Mouse (Mus musculus) bone marrow, adult 2 months (tissue): ENCODE measurements at regions not wholly inside any gene's neighbourhood (a gene's known extent, or its start where the extent isn't known, plus 50 kb on each side); places are given as distances from the start of the nearest gene placed in this dataset.

Experiments
- H3K27ac ChIP-seq: fragments of 200-500 bp; 2 replicates; pipeline ENCODE4 v1.5.1; 2012; ENCODE audit warnings: low read depth, mild to moderate bottlenecking, control low read depth, inconsistent platforms, low read length; ENCODE audit not compliant: control insufficient read depth, poor library complexity, insufficient read depth
- H3K4me1 ChIP-seq: fragments of 200-500 bp; 2 replicates; pipeline ENCODE4 v1.6.1; 2011; ENCODE audit warnings: low read length; ENCODE audit not compliant: control insufficient read depth, insufficient read depth
- H3K4me3 ChIP-seq: fragments of 200-500 bp; replicated peaks from 2 replicates; pipeline ENCODE3; 2011; ENCODE audit warnings: mild to moderate bottlenecking, low read depth, low read length, control low read depth; ENCODE audit not compliant: control insufficient read depth
- CTCF ChIP-seq: fragments of 200-500 bp; IDR thresholded peaks from 2 replicates; pipeline ENCODE4 v1.5.1; 2011; ENCODE audit warnings: low read length, control low read depth; ENCODE audit not compliant: control insufficient read depth, insufficient read depth
- POLR2A ChIP-seq: fragments of 200-500 bp; IDR thresholded peaks from 2 replicates; pipeline ENCODE4 v1.6.1; 2011; ENCODE audit warnings: low read depth, mild to moderate bottlenecking, control low read depth, low read length, borderline replicate concordance; ENCODE audit not compliant: control insufficient read depth
- WGBS: fragments of 180-500 bp; shearing (Covaris S2); methylation state at CpG from one replicate; pipeline ENCODE4 v1.1.7; 2018; 5-methylcytosine and 5-hydroxymethylcytosine counted together

GRCm38 (mm10) chr14:76911271-76911670 is 125.3 kb upstream of the Ccdc122 start:
- Histone ChIP-seq H3K4me3 (no peak overlapping the region), H3K4me1 (peaks cover 1% of the 10 kb centered on the region; the same call in 1 of the 2 replicates), H3K27ac (no peak overlapping the region)
- 77% methylated on average over 5 of the region's 5 CpGs for WGBS
- TF ChIP-seq CTCF (no peak), POLR2A (no peak)

DNA sequence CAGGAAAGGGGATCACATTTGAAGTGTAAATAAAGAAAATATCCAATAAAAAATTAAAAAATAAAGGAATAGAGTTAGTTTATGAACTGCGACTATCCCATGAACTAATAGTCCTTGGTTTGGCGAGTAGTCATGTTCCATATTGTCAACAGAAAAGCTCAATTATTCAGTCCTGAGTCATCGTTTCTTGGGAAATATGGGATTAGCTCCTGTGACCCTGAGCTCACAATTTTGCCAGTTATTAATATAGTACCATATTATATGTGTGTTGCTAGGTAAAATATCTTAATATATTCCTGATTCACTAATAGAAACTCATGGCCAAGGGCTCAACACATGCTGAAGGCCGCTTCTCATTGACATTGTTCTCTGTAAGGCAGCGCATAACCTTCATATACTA is 126.4 kb upstream of the Ccdc122 start:
- no peak overlapping the region for H3K4me3 ChIP-seq
- WGBS, result 86% methylated on average over 5 of the region's 5 CpGs
- no peak for TF ChIP-seq CTCF
- TF ChIP-seq POLR2A, result no peak
- H3K27ac ChIP-seq, result no peak overlapping the region
- peaks cover 1% of the 10 kb centered on the region; the same call in 1 of the 2 replicates for H3K4me1 ChIP-seq

DNA sequence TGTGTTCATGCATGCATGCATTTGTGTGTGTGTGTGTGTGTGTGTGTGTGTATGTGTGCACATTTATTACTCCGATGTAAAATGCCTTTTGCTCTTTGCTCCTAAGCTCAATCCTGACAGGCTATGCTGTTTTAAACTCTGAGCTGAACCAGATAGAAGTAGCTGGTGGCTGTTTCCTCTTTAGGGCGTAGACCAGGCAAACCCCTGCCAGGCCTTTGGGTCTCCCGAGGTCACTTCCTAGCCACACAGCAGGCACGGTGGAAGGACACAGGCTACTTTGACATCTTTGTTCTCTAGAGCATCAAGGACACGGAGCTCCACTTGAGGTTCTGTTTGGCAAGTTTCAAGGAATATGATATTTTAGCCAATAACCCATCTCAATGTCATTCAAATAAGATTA is 128.6 kb upstream of the Ccdc122 start:
- TF ChIP-seq CTCF (no peak), POLR2A (no peak)
- 33% methylated on average over 5 of the region's 5 CpGs for WGBS
- Histone ChIP-seq H3K27ac (no peak overlapping the region), H3K4me1 (peaks cover 1% of the 10 kb centered on the region; the same call in 1 of the 2 replicates), H3K4me3 (no peak overlapping the region)

DNA sequence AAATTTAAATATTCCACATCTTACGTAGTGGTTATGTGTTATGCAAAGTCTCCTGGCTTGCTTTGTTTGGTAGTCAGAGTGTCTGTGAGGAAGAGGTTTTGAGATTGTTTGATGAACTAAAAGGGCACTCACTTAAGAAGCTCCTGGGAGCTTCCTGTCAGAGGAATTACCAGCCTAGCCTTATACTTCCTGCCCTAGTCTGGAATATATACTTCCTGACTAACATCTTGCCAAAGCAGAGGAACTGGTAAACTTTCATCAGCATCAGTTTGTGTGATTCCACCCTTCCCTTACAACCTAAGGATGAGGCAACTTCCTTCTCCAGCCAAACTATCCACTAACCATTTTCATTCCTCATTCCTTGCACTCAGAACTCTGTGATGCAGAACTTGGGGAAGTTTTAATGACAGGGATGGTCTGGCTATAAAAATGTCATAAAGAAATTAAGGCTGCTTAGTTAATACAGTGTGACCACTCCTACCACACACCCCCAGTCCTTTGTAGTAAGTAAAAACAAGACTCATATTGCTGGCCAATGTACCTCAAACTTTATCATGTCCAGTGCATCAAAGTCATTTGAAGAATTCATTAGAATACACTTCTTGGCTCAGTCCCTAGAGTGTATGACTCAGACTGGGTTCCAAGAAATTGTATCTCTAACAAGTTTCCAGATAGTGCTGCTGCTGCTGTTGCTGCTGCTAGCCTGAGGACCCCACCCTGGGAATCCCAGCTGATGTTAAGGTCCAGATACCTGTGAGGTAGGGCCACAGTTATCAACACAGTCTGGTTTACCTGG is 133.4 kb upstream of the Ccdc122 start:
- 77% methylated on average over 1 of the region's 1 CpGs for WGBS
- no peaks in the 10 kb centered on the region for H3K4me1 ChIP-seq
- H3K4me3 ChIP-seq, result no peak overlapping the region
- no peak for TF ChIP-seq CTCF
- no peak for TF ChIP-seq POLR2A
- no peak overlapping the region for H3K27ac ChIP-seq

- Histone ChIP-seq H3K4me1 (no peaks in the 10 kb centered on the region), H3K4me3 (no peak overlapping the region), H3K27ac (no peak overlapping the region)
- whole genome bisulfite sequencing, result 78% methylated on average over 3 of the region's 3 CpGs
- TF ChIP-seq POLR2A, result no peak
- TF ChIP-seq CTCF, result no peak
Measured at GRCm38 (mm10) chr14:76901490-76901889, 135.1 kb upstream of the Ccdc122 start.

DNA sequence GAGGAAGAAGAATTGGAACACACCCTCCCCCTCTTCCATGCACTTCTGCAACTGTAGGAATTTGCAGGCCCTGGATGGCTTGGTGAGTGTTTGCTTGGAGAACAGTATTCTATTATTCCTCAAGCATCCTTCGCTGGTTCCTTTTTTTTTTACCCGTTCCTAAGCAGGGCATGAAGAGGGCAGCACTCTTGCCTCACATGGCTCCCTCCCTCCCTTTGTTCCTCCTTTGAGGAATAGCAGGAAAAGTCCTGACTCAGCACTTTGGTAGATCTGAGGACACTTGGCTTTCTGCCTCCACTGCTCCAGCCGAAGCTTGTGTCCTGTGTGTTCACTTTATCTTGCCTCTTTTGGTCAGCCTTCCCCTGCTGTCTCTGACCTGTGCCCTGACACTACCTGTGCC is 137.2 kb upstream of the Ccdc122 start:
- Histone ChIP-seq H3K4me1 (no peaks in the 10 kb centered on the region), H3K27ac (no peak overlapping the region), H3K4me3 (no peak overlapping the region)
- 47% methylated on average over 3 of the region's 3 CpGs for WGBS
- no peak for TF ChIP-seq POLR2A
- TF ChIP-seq CTCF, result no peak

GRCm38 (mm10) chr14:76887708-76888107 is 148.9 kb upstream of the Ccdc122 start:
- Histone ChIP-seq H3K27ac (no peak overlapping the region), H3K4me3 (no peak overlapping the region), H3K4me1 (no peaks in the 10 kb centered on the region)
- TF ChIP-seq CTCF, result no peak
- no peak for TF ChIP-seq POLR2A
- WGBS, result 5% methylated on average over 3 of the region's 3 CpGs

GRCm38 (mm10) chr14:76887201-76887600 is 149.4 kb upstream of the Ccdc122 start:
- 74% methylated on average over 3 of the region's 3 CpGs for WGBS
- no peak overlapping the region for H3K4me3 ChIP-seq
- TF ChIP-seq POLR2A, result no peak
- no peak for TF ChIP-seq CTCF
- no peak overlapping the region for H3K27ac ChIP-seq
- H3K4me1 ChIP-seq, result no peaks in the 10 kb centered on the region
